Mouse (Mus musculus) thymus, postnatal 36 days (tissue): Measurements from ENCODE around the gene Ube2l6.
A peak's percentile ranks its signal among the peaks of the same experiment; 100 is the strongest.

ENCODE experiments used
- DNase-seq, 2 experiments: peaks; one replicate each; pipeline ENCODE4 v3.0.0; 2022; ENCODE audit warnings: mixed read lengths in 2 of 2

The Ube2l6 gene

DNA sequence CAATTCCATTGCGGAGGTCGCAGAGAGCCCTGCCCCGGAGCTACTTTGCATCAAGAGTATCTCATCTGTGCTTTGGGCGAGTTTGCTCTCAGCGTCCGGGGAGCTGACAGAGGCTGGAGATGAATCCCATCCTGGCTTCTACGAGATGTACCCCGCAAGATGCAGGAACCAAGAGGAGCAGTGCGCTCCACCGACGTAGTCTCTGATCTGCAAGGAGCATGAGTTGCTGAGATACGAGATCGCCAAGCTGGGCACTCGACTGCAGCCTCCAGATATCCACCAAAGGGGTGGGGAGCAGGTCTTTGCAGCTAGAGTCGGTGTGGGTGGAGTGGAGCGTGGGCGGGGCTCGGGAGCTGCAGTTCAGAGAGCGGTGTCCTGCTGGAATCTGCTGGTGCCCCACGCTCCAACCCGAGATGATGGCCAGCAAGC lies at the start of gene Ube2l6:
TSS of gene Ube2l6 (plus strand) at position 336 of the 429 bp plus-strand sequence.
- DNase-seq, result peak; percentile 41 to 42

DNA sequence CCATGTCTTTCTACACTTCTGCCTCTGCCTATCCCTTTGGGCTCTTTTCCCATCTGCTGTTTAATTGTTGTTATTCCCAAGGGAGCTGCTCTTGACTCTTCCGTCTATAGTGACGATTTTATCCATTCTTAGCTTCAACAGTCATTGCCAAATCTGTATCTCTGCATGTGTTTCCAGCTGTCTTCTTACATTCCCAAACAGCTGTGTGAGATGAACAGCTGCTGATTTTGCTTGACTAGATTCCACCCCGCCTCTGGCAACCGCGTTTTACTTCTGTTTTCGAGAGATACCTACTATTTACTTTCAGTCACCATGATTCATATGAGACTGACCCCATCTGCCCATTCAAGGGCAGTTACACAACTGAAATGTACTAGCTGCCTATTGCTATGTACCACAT lies 48.5 kb upstream of the Ube2l6 start:
- DNase-seq, result no peak

DNA sequence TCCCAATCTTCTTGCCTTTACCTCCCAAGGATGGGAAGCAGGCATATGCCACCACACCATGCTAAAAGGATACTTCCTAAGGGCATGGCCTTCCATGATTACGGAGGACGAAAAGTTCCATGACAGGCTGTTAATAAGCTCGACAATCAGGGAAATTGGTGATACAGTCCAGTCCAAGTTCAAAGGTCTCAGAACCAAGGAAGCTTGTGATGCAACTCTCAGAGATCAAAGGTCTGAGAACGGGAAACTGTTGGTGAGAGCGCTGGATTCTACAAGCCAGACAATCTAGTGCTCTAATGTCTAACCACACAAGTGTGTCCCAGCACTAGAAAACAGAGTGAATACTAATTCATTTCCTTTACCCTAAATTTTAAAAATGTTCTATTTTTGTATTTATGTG lies 42.4 kb upstream of the Ube2l6 start:
- DNase-seq, result no peak

DNA sequence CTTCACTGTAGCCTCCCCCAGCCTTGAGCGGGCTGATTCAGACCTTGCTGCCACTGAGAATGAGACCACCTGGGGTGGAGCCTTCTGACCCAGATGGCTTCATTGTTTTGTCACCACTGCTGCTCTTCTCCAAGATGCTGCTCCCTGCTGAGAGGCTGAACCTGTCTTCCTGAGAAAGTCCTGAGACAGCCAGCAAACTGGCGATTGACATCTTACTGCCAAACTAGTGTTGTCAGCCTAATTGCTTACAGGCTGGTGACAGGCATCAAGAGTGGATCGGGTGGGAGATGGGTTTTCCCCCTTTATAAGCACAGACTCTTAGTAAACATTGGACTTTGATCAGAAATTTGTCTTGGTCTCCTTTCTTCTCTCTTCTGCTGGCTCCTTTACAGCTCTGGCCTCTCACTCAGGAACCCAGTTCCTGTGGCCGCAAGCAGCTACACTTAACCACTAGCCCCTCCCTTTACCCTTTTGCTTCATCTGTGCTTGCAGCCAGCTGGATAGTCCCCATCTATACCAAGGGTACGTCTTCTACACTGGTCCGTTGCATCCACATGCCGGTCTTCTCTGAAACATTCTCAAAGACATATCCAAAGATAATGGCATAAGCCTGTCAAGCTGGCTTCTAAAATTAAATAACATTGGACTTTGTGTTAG lies 41.5 kb upstream of the Ube2l6 start:
- no peak for DNase-seq

DNA sequence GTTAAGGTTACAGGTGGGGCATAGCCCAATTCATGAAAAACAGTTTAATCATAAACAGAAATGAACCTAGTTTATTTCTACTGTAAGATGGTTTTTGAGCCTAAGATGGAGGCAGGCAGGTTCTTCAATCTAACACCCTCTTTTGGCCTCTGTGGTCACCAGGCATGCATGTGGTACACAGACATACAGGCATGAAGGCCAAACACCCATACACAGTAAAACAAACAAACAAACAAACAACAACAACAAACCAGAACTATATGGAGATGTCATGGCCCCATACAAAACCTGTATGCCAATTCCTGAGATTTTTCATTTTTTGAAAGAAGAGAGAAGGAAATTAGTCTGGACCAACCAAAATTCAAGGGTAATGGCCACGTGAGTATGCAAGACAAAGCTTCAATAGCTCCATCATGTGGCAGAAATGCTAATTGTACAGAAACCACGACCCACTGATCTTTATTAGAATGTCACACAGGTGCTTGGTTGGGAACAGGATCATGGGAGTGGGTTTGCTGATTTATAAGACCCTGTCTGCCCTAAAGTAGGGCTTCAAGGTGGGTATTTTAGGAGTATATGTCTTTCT lies 40.0 kb upstream of the Ube2l6 start:
- no peak for DNase-seq

DNA sequence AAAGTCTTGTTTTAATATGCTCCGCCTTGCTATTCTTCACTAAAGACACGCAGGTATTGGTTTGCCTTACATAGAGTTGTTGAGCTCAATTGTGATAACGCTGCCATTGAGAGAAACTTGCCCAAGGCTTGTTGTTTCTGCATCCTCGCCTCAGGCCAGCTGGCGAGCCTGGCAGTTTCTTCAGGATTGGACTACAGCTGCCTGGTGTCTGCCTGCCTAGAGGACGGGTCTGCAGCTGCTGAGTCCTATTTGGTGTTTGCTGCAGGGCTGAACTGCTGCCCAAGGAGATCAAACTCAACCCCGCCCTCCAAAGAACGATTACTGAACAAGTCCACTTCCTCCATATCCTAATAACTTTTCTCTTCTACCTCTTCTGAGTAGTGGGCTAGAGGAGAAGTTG lies 37.9 kb upstream of the Ube2l6 start:
- DNase-seq, result no peak

DNA sequence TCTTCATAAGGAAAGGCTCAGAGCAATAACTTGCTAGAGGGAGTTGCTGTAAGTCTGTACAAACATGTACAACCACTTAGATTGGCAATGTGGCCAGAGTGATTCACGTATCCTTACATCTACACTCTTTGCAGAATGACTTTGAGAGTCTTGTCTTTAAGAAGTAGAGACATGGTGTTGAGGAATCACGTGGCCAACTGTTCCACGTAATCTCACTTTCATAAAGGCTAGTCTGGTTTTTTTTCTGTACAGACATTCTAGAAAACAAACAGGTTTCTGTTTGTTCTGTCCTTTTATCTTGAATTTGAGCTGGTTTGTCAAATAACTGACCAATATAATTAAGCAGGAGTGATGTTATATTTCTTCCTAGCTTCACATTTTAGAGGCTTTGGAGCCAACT lies 37.3 kb upstream of the Ube2l6 start:
- DNase-seq, result no peak

DNA sequence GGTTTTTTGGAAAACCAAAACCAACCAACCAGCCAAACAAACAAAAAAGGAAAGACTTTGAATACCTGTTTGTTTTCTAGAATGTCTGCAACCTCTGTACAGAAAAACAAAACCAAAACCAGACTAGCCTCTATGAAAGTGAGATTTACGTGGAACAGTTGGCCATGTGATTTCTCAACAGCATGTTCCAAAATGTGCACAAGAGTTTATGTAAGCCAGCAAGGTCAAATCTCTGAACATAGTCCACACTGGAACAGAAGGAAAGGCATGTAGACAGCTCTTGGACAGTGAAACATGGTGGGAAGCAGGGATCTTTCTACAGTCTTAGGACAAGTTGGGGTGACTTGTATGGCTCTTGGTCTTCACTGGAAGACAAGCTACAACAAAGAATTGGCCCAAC lies 36.8 kb upstream of the Ube2l6 start:
- DNase-seq, result no peak

DNA sequence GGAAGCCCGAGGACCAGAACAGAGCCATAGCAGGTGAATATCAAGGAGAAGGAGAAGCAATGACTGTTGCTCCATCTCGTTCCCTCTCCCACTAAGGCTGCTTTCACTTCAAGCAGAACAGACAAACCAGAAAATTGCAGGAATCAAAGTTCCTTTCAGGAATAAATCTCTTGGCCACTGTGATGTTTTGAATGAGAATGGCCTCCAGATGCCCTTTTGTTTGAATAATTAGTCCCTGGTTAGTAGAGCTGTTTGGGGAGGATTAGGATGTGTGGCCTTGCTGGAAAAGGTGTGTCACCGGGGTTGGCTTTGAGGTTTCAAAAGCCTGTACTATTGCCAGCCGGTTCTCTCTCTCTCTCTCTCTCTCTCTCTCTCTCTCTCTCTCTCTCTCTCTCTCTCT lies 36.3 kb upstream of the Ube2l6 start:
- DNase-seq, result no peak

DNA sequence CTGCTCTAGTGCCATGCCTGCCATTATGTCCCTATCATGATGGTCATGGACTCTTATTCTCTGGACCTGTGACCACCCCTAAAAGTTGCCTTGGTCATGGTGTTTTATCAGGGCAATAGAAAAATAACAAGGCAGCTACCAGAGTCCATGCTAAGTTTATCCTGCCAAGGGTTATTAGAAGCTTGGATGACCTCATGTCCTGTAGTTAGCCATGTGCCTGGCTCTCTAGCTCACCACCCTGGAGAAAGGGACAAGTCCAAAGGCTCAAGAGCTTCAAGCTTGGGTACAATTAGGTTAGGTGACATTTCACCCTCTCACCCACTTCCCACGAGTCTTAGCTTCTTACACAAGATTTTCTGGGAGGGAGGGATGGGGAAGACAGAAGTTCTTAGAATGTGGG lies 35.8 kb upstream of the Ube2l6 start:
- DNase-seq, result no peak

DNA sequence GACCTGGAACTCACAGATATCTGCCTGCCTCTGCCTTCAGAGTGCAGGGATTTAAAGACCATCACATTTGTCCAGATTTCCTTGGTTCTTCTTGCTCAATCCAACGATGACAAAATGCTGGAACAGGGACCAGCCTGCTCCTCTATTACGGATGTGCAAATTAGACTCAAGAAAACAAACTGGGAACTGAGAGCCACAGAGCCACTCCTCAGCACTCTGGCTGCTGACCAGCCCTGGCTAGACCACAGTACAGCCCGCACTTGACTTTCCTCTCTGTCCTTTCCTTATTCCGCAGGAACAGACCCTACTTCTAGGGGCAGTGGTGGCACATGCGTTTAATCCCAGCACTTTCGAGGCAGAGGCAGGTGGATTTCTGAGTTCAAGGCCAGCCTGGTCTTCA lies 28.1 kb upstream of the Ube2l6 start:
- DNase-seq, result no peak

DNA sequence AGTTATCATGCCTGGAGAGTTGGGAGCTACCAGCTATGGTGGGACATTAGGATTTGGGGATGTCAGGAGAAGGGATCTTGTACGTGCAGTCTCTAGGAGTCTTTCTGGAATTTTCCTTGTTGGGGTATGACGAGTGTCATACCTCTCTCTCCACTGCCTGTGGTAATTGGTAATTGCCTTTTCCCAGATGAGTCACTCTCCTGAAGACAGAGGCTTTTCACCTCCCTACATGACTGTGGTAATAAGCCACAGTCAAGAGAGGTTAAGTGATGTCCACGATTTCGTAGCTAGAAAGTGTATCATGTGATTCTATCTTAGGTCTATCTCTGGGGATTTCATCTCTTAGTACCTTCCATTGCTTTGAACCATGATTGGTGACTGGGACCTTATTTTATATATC lies 26.2 kb upstream of the Ube2l6 start:
- DNase-seq, result no peak

DNA sequence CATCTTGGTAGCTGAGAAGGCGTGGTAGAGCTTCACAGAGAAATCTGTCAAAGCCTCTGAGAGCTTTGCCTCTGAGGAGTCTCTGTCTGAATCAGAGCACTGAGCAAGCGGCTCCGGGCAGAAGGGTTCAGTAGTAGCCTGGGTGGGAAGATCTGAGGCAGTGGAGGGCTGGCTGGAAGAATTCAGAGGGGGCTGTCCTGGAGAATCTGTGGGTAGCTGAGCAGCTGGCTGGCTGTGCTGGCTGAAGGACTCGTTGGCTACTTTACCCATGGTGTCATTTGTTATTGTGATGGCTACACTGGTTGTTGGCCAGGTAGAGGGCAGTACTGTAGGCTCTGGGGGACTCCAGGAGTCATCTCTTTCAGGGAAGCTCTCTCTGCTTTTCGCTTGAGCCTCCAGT lies 25.4 kb upstream of the Ube2l6 start:
- DNase-seq, result no peak

DNA sequence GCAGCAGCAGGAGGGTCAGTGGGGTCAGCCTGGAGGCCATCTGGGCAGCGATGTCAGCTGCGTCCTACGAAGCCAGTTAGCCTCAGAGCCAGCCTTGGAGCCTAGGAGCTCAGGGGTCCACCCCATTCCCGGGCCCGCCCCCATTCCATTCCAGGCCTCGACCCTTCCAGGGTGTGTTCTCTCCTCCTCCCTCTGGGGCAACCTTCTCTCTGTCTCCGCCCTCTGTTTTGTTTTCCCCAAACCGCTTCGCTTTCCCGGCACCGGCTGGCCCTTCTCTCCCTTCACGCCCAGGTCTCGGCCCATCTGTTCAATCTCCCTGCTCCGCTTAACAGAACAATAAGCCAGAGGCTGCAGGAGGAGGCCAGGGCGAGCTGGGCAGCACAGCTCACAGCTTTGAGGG lies 23.9 kb upstream of the Ube2l6 start:
- DNase-seq, result no peak

DNA sequence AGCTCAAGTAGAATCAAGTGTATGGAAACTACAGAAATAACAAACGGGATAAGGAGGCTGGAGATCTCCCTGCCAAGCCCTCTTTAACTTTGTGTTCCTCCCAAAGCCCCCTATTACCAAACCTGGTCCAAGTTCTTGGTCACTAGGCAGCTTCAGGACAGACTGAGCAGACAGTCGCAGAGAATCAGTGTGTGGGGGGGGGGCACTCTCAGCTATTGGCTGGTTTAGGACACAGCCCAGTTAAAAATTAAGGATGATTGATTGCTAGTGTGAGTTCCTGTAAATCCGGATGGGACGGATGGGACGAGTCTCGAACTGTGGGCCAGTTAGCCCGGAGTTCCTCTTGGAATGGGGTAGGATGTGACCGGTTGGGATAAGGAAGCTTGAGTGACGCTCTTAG lies 23.4 kb upstream of the Ube2l6 start, which contains the start of gene Serping1:
TSS of gene Serping1 (minus strand) at position 204 of the 400 bp plus-strand sequence.
- no peak for DNase-seq

DNA sequence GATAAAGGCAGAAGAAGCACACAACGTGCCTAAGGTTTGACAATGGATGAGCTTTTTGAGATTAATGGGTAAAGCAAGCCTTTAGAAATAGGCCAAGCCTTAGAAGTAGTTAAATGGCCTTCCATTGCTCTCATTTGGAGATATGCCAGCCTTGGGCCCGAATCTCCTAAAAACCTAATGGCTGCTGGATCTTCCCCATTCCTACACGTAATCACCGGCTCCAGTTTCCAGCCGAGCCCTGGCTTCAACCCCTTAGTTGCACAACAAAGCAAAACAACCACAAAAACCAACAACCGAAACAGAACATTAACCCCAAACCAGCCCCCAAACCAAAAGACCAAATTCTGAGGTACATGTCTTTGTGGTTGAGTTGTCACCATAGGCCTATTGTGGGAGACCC lies 23.0 kb upstream of the Ube2l6 start:
- DNase-seq, result no peak

DNA sequence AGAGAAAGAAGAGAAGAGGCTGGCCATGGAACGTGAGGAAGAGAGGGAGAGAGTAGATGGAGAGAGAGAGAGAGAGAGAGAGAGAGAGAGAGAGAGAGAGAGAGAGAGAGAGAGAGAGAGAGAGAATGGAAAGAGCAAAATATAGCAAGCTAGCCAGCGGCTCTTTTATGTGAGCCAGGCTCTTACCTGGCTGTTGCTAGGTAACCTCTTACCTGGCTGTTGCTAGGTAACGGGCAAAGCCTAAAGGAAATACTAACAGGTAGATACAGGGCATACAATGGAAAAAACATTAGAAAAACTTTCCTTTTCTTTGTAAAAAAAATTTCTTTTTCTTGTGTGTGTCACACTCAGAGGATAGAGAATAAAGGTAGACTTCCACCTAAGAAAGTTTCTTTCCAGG lies 20.9 kb upstream of the Ube2l6 start:
- no peak for DNase-seq

DNA sequence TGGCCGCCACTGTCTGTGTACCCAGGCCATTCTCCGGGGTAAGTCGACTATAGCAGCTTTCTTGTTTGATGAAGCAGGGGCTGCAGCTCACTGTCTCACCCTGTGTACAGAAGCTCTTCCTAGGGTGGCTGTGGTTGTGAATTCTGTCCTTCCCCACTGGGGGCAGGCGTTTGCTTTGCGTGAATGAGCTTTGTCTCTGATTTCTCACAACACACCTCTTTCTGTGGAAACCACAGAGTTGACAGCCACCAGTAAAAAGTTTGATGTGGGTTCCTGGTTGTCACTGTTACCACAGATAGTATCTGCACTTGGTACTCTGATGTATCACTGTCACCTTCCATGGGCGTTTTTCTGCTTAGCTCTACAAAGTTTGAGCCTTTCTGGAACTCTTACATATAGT lies 19.4 kb upstream of the Ube2l6 start:
- DNase-seq, result peak; percentile 53 to 58

DNA sequence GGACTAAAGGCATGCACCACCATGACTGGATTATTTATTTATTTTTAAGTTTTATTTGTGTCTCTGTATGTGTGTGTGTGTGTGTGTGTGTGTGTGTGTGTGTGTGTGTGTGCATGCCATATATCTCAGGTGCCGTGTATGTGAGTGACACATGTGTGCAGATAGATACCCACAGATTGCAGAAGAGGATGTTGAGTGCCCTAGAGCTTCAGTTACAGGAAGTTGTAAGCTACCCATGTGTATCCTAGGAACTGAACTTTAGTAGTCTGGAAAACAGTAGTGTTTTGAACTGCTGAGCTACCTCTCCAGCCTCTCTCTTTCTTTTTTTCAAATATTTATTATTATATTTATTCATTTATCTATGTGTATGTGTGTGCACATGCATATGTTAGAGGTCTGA lies 15.3 kb upstream of the Ube2l6 start:
- no peak for DNase-seq

DNA sequence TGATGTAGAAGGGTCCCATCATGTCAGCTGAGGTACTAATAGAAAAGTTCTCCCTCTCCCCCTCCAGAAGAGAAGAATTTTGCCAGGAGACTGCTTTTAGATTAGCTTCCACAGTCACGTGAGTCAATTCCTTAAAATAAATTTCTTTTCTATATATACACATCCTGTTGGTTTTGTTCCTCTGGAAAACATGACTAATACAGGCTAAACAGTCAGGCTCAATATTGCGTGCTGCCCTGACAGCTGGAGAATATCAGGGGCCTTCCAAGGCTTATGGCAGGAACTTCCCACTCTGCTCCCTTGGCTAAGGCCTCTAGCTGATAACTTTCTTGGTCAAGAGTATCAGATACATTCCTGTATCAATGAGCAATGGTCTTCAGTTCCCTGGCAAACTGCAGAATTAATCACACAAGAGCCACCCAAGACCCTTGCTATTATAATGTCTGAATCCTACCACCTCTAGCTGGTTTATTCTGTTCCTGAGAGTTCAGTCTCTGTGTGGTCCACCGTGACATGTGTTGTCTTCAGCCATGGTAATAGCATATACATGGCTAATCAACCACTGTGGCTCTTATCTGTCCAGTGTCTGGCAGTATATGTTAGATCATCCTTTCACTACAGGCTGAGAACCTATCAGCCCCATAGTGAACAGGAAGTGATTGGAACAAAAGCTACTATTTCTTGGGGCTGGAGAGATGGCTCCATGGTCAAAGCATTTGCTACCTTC lies 14.6 kb upstream of the Ube2l6 start:
- DNase-seq, result no peak

DNA sequence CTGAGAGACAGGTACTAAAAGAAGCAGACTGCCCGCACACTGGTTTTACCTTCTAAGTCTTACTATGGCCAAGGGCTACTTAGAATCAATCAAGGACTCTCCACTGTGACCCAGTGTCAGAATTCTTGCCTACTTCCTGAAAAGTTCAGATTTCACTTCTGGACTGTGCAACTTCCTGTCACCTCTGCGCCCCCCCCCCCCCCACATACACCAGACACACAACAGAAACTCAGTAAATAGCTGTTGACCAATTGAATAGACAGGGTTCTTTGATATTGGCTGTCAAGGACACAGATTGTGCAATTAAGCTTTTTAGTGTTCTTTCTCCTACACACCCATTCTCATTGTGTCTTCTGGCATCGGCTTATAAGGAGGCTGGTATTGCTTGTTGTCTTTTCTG lies 10.3 kb upstream of the Ube2l6 start:
- no peak for DNase-seq

DNA sequence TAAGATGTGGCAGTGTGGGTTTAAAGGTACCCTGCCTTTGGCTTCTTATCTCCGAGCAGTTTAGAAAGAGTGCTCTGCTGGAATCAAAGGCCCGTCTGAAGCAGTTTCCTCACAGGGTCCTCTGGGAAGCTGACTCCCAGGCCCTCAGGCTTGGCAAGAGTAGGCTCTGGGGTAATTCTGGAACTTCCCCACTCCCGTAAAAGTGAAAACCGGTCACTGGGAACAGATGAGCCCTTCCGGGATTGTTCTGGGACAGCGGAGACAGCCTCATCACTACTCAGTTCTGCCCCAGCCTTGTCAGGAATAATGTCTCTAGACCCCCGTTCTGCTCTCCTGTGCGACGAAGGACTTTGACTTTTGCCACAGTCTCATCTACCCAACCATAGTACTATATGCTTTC lies 8.2 kb upstream of the Ube2l6 start:
- DNase-seq, result no peak

DNA sequence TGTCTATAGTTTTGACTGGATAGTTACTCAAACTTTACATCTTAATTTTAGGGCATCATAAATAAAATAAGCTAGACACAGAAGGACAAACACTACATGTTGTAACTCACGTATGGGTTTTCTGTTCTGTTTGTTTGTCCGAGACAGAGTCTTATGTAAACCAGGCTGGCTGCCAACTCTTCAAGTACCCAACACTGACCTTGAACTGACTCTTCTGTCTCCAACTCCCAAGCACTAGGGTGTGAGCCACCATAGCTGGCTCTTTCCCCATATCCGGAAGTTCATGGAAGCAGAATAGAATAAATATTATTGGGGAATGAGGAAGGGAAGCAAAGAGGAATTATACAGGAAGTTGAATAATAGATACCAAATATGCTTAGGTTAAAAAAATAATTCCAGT lies 6.1 kb upstream of the Ube2l6 start:
- DNase-seq, result no peak

DNA sequence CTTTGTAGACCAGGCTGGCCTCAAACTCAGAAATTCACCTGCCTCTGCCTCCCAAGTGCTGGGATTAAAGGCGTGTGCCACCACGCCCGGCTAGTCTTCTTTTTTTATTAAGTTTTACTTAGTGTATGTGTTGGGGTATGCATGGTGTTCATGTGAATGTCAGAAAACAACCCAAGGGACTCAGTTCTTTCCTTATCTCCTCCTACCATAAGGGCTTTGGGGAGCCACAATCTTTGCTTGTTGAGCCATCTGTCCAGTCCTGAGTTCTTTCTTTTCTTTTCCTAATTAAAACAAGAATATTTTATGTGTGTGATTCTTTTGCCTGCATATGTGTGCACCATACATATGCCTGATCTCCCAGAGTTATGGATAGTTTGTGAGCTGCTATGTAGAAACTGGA lies 5.5 kb upstream of the Ube2l6 start:
- no peak for DNase-seq
